Mouse (Mus musculus): ENCODE data around the gene Usp15.

DNA sequence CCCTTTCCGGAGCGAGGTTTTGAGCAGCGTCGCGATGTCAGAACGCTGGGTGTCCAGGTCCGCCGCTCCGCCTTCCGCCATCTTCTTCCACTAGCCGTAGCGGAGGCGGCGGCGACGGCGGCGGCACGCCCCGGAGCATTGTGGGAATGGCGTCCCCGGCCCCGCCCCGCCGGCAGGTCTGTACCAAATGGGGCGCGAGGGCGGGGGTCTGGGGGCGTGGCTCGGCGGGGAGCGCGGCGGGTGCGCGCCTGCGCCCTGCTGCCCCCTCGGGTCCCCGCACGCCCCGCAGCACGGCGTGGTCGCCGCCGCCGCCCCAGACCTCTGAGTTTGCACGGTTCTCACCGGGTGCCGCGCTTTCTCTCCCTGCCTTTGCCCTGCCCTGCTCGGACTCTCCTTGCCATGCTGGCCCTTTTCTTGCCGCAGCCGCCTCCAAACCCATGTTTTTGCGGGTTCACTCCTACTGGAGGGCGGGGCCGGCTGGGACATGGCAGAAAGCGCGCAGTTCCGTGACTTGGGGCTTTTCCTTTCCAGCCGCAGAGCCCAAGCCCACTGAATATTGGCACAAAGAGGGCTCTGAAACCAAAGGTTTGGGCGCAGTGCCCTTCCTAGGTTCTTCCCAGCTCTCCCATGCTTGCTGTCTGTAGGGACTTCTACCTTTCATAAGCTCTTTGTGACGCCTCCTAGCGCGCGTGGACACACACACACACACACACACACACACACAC, at the start of gene Usp15:
- TF ChIP-seq CTCF (IDR thresholded peaks at IDR 0.05; ENCODE audit: borderline replicate concordance, insufficient read depth, low read depth, low read length) (no peak), POLR2A (IDR thresholded peaks at IDR 0.05; ENCODE audit: borderline replicate concordance, insufficient read depth, low read length) (peak; percentile 82)
